Mouse (Mus musculus): ENCODE data around the gene Zfp606.

Gene Zfp606

DNA sequence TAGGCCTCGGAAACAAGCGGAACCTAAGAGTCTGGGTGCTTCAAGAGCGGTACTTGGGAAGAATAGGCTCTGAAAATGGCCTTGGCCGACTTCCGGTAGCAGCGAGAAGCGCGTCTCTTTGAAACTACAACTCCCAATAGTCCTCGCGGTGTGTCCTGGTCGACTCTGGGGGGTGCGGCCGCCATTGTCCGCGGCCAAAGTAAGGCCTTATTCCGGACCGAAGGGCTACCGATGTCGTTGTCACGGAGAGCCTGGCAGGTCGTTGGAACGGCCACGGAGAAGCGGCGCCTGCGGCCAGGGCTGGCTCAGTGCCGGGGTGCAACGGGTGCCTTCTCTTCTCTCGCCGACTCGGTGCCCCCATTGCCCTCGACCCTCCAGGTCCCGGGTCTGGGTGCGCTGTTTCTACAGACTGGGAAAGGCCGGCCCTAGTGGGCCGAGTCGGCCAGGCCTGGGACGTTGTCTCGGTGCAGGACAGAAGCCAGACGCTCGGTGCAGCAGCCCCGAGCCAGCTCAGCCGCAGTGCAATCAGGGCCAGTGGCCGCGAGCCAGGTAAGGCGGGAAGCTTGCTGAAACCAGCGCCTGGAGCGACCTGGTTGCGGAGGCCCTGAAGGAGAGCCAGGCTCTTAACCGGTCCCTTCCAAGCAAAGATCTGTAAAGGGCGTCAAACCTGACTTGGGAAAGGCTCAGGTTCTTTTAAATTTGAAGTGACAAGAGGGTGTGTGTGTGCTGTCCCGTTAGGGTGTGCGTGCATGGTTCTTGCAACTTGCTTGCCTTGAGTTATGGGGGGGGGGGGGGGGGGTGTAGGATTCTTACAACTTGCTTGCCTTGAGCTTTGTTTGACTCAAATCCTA lies at the start of gene Zfp606:
Zfp606 (plus strand) TSS at position 136 of the 851 bp plus-strand sequence.
- peak; percentile 78 for DNase-seq (ENCODE audit: low read depth, low spot score)

DNA sequence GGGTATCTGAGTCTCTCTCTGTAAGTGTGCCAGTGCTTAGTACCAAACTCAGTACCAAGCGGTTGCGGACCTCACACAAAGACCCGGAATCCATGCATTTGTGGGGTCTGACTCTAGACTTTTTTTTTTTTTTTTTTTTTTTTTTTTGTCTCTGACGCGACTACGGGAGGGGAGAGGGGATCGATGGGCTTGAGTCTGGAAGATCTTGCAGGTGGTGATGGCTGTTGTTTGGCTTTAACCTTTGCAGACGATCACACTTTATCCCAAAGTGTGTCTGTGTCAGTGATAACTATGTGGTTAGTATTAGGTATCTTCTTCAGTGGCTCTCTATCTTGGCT lies 885 bp downstream of the Zfp606 start:
- DNase-seq (ENCODE audit: low read depth, low spot score): no peak

GRCm38 (mm10) chr7:12479525-12479924 lies 1.4 kb downstream of the Zfp606 start:
- DNase-seq (ENCODE audit: low read depth, low spot score): no peak

- no peak for DNase-seq (ENCODE audit: low read depth, low spot score)
These were observed 5.7 kb downstream of the Zfp606 start for GRCm38 (mm10) chr7:12483771-12484170.

GRCm38 (mm10) chr7:12485956-12486355 lies 7.9 kb downstream of the Zfp606 start:
- DNase-seq (ENCODE audit: low read depth, low spot score): no peak

- no peak for DNase-seq (ENCODE audit: low read depth, low spot score)
These were observed 8.6 kb downstream of the Zfp606 start for GRCm38 (mm10) chr7:12486691-12487090.

DNA sequence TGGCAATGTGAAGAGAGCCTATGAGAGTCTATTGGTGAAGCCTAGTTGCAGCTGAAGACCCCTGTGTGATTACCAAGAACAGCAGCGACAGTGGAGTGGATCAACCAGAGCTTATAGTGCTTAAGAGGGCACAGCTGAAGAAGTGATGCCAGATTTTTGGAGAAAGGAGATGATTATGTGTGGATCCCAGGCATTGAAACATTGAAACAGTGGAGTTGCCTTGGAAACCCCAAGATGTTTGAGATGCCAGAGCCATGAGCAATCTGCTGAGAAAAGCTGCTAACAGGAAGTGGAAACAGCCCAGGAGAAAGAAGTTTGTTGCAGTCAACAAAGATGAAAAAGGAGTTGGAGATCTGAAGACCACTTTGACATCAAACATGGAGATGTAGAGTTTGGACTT lies 32.8 kb downstream of the Zfp606 start:
- no peak for DNase-seq (ENCODE audit: low read depth, low spot score)

DNA sequence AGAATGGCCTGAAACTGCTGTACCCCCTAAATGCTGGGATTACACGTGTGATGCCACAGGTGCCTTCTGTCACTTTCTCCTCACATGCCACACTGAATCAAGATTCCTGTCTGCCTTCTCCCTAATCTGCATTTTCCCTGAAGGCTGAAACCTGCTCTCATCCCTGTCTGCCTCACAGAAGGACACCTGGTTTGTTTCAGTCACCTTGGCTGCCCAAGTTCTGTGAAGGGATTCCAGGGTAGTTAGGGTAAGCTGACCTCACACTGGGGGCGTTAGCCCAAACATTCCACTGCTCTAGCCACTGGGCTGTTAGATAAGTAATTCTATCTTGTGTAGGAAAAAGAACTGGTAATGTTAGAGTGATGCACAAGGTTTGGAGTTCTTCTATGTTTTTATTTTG lies 34.1 kb downstream of the Zfp606 start, which contains the start of gene 2900092C05Rik:
2900092C05Rik (plus strand) TSS at position 301 of the 400 bp plus-strand sequence.
- no peak for DNase-seq (ENCODE audit: low read depth, low spot score)

Measured in embryo, embryonic 11.5 days (tissue).